Mouse (Mus musculus) midbrain, embryonic 16.5 days (tissue): ENCODE results near the gene D10Wsu102e. TPM values are rescaled to one million over a fixed set of nuclear protein-coding genes. Genes with fewer than 3 reads are reported as not detected.
"Not testable (repeated sequence)": the region's sequence is repeated elsewhere in the genome, so short reads cannot be mapped to it uniquely, and the experiment has no call there.

Experiments
- ATAC-seq: fragments of 200-750 bp; cut with Nextera tagmentation; 2 replicates; pipeline ENCODE4 v1.8.0; 2017; ENCODE audit warnings: moderate TSS enrichment
- H3K27ac ChIP-seq: fragments of 300-500 bp; sonication (generic); 2 replicates; pipeline ENCODE4 v1.5.1; 2014; ENCODE audit warnings: mild to moderate bottlenecking, low read length, mixed read lengths
- H3K27me3 ChIP-seq: fragments of 300-500 bp; sonication (generic); 2 replicates; pipeline ENCODE4 v1.6.1; 2014; ENCODE audit warnings: low read depth, low read length, mixed read lengths; ENCODE audit not compliant: control insufficient read depth, insufficient read depth
- H3K36me3 ChIP-seq: fragments of 300-500 bp; sonication (generic); 2 replicates; pipeline ENCODE4 v1.6.1; 2014; ENCODE audit warnings: mild to moderate bottlenecking, low read length, moderate library complexity, mixed read lengths; ENCODE audit not compliant: control insufficient read depth, insufficient read depth
- H3K4me1 ChIP-seq: fragments of 300-500 bp; sonication (generic); 2 replicates; pipeline ENCODE4 v1.6.1; 2014; ENCODE audit warnings: mild to moderate bottlenecking, low read length, mixed read lengths; ENCODE audit not compliant: control insufficient read depth, insufficient read depth
- H3K4me2 ChIP-seq: fragments of 300-500 bp; sonication (generic); 2 replicates; pipeline ENCODE4 v1.6.1; 2014; ENCODE audit warnings: mild to moderate bottlenecking, low read length, mixed read lengths
- H3K4me3 ChIP-seq: fragments of 300-500 bp; sonication (generic); 2 replicates; pipeline ENCODE4 v1.5.1; 2014; ENCODE audit warnings: low read depth, mild to moderate bottlenecking, low read length, moderate library complexity, mixed read lengths
- H3K9ac ChIP-seq: fragments of 300-500 bp; sonication (generic); 2 replicates; pipeline ENCODE4 v1.6.1; 2014; ENCODE audit warnings: low read depth, low read length, mixed read lengths
- H3K9me3 ChIP-seq: fragments of 300-500 bp; sonication (generic); replicated peaks from 2 replicates; pipeline ENCODE4 v1.6.1; 2014; ENCODE audit warnings: mild to moderate bottlenecking, low read length, mixed read lengths; ENCODE audit not compliant: control insufficient read depth, poor library complexity, severe bottlenecking
- WGBS: fragments of 180-500 bp; shearing (Covaris S2); extraction: QIAGEN DNeasy Blood & Tissue Kit; methylation state at CpG from one replicate; pipeline ENCODE4 v1.1.7; 2014; 5-methylcytosine and 5-hydroxymethylcytosine counted together
- polyA plus RNA-seq: library from polyadenylated mRNA; unstranded; fragments of >200 nt; fragmentation: Nextera tagmentation; extraction: Ambion mirVana; gene quantifications from 2 replicates; pipeline ENCODE4 v1.2.1, GENCODE M21; 2015

D10Wsu102e gene
- polyA plus RNA-seq, 1 experiment from 2014 or later: 0.79 TPM

GRCm38 (mm10) chr10:83356416-83356815 lies 3.6 kb upstream of the D10Wsu102e start:
- Histone ChIP-seq H3K9me3 (no peaks in the 10 kb centered on the region), H3K27me3 (no peaks in the 10 kb centered on the region), H3K4me1 (peaks cover 13% of the 10 kb centered on the region), H3K4me3 (no peak overlapping the region), H3K36me3 (no peaks in the 10 kb centered on the region), H3K9ac (no peak overlapping the region), H3K4me2 (no peak overlapping the region), H3K27ac (no peak overlapping the region)
- ATAC-seq: no peak
- WGBS: 83% methylated on average over 12 of the region's 12 CpGs

- Histone ChIP-seq H3K9ac (peak overlapping the region; percentile 86; the same call in 1 of the 2 replicates), H3K36me3 (0 out of 2 replicates have a peak, but pooled peaks cover 7% of the 10 kb centered on the region), H3K4me1 (peaks cover 12% of the 10 kb centered on the region), H3K9me3 (no peaks in the 10 kb centered on the region), H3K4me3 (peak overlapping the region; percentile 94), H3K27ac (peak overlapping the region; percentile 74), H3K27me3 (no peaks in the 10 kb centered on the region), H3K4me2 (peak overlapping the region; percentile 86)
- no peak for ATAC-seq
- WGBS: 87% methylated on average over 4 of the region's 4 CpGs
Measured at GRCm38 (mm10) chr10:83359451-83359850, 570 bp upstream of the D10Wsu102e start.

GRCm38 (mm10) chr10:83360356-83360755 lies 335 bp downstream of the D10Wsu102e start:
- H3K4me2 ChIP-seq: peak overlapping the region; percentile 86
- peaks cover 12% of the 10 kb centered on the region for H3K4me1 ChIP-seq
- peak overlapping the region; percentile 86 for H3K9ac ChIP-seq
- WGBS: under 1% methylated on average over 36 of the region's 40 CpGs
- H3K27ac ChIP-seq: peak overlapping the region; percentile 73
- no peaks in the 10 kb centered on the region for H3K9me3 ChIP-seq
- H3K36me3 ChIP-seq: peaks cover 10% of the 10 kb centered on the region
- ATAC-seq: peak; percentile 84
- H3K4me3 ChIP-seq: peak overlapping the region; percentile 94
- no peaks in the 10 kb centered on the region for H3K27me3 ChIP-seq

GRCm38 (mm10) chr10:83361643-83362382 lies 1.8 kb downstream of the D10Wsu102e start:
- no peaks in the 10 kb centered on the region for H3K27me3 ChIP-seq
- no peak overlapping the region for H3K27ac ChIP-seq
- H3K36me3 ChIP-seq: peaks cover 12% of the 10 kb centered on the region
- no peak overlapping the region for H3K9ac ChIP-seq
- H3K4me1 ChIP-seq: peaks cover 12% of the 10 kb centered on the region
- ATAC-seq: no peak
- peak overlapping the region; percentile 86; the same call in 1 of the 2 replicates for H3K4me2 ChIP-seq
- 51% methylated on average over 5 of the region's 5 CpGs for WGBS
- no peak overlapping the region for H3K4me3 ChIP-seq
- no peaks in the 10 kb centered on the region for H3K9me3 ChIP-seq

- Histone ChIP-seq H3K9ac (no peak overlapping the region), H3K27ac (no peak overlapping the region), H3K9me3 (no peaks in the 10 kb centered on the region), H3K4me2 (no peak overlapping the region), H3K4me1 (peaks cover 12% of the 10 kb centered on the region), H3K4me3 (no peak overlapping the region), H3K36me3 (peaks cover 17% of the 10 kb centered on the region), H3K27me3 (no peaks in the 10 kb centered on the region)
- ATAC-seq: no peak
- WGBS: 94% methylated on average over 8 of the region's 8 CpGs
Measured at GRCm38 (mm10) chr10:83363451-83363850, 3.4 kb downstream of the D10Wsu102e start.

DNA sequence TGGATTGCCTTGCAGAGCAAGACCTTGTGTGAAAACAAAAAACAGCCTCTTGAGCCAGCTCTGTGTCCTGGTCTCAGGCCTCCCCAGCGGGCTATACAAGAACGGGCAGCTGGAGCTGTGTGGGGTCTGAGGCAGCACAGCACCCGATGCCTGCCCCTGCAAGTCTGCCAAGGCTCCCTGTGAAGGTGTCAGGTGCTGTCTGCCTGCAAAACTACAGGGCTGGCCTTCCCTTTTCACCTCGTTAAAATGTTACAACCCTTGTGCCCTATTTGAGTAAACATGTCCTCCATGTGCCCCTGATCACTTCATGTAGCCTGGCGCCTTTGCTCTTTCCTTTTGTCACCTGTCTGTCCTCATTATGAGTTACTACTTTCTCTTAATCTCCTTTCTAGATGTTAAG lies 8.9 kb downstream of the D10Wsu102e start:
- Histone ChIP-seq H3K9ac (no peak overlapping the region), H3K27me3 (no peaks in the 10 kb centered on the region), H3K27ac (no peak overlapping the region), H3K9me3 (no peaks in the 10 kb centered on the region), H3K36me3 (peaks cover 15% of the 10 kb centered on the region), H3K4me3 (no peak overlapping the region), H3K4me1 (no peaks in the 10 kb centered on the region), H3K4me2 (no peak overlapping the region)
- 83% methylated on average over 5 of the region's 5 CpGs for WGBS
- ATAC-seq: no peak

- no peaks in the 10 kb centered on the region for H3K27me3 ChIP-seq
- H3K36me3 ChIP-seq: peaks cover 9% of the 10 kb centered on the region
- no peak overlapping the region for H3K4me2 ChIP-seq
- H3K4me3 ChIP-seq: no peak overlapping the region
- no peak overlapping the region for H3K9ac ChIP-seq
- H3K27ac ChIP-seq: no peak overlapping the region
- ATAC-seq: no peak
- H3K9me3 ChIP-seq: no peaks in the 10 kb centered on the region
- no peaks in the 10 kb centered on the region for H3K4me1 ChIP-seq
- 88% methylated on average over 3 of the region's 3 CpGs for WGBS
Measured at GRCm38 (mm10) chr10:83374045-83374656, 14.1 kb downstream of the D10Wsu102e start.

GRCm38 (mm10) chr10:83375458-83375857 lies 15.4 kb downstream of the D10Wsu102e start:
- H3K4me1 ChIP-seq, H3K9ac ChIP-seq, H3K9me3 ChIP-seq, H3K4me3 ChIP-seq, ATAC-seq, H3K27ac ChIP-seq, H3K4me2 ChIP-seq, H3K27me3 ChIP-seq: not testable (repeated sequence)
- H3K36me3 ChIP-seq: peaks cover 12% of the 10 kb centered on the region
- 97% methylated on average over 5 of the region's 5 CpGs for WGBS
